In the genomic region with DNA sequence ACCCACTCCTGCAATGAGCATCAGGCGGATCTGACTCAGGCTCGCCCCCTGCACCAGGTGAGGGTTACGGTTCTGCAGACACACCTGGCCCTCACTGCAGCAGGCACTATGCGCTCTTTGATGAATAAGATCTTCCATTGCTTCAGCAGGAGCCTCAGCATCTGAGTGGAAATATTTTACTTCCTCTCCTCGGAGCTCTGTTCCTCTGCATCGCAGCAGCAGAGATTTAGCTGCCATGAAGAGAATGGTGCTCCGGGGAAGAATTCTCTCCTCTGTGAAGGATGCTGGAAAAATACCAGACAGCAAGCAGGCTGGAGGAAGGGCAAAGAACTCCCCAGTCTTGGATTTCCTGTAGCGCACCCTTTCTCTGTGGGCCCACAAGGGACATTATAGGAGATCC, we compare ENCODE assay signal across 26 mouse cellular contexts.
DNase-seq lines count a peak whose midpoint lies in the region; ATAC-seq and TF ChIP-seq lines count a peak whose summit lies in the region.
"Had no signal": no experiment of that assay in that cellular context is flagged by ENCODE, and none has a peak within 500 bp of the region (broad histone marks: within the 10 kb centered on the region; RNA-seq: fewer than 3 reads in every experiment).

No protein-coding gene starts in this region.

- H3K4me2 ChIP-seq in neural tube, embryonic 13.5 days = no peak overlapping the region
- no peak overlapping the region for H3K4me2 ChIP-seq in neural tube, embryonic 15.5 days
- H3K4me2 ChIP-seq: embryonic facial prominence, embryonic 13.5 days; limb, embryonic 13.5 days; liver, embryonic 11.5 days had no signal

- H3K4me3 ChIP-seq in cerebellum, adult 2 months (replicated peaks; ENCODE audit: insufficient read depth, low read depth, low read length) = no peak overlapping the region
- no peak overlapping the region for H3K4me3 ChIP-seq in layer of hippocampus, adult 2 months
- H3K4me3 ChIP-seq in neural tube, embryonic 13.5 days = no peak overlapping the region
- H3K4me3 ChIP-seq in neural tube, embryonic 15.5 days (replicated peaks) = no peak overlapping the region
- H3K4me3 ChIP-seq: embryonic facial prominence, embryonic 13.5 days; forebrain, embryonic 10.5 days; limb, embryonic 13.5 days had no signal

- TF ChIP-seq POLR2A in cerebellum, adult 2 months (IDR thresholded peaks at IDR 0.05; ENCODE audit: borderline replicate concordance, insufficient read depth, low read length) = no peak

- H3K4me1 ChIP-seq in cerebellum, adult 2 months (ENCODE audit: control insufficient read depth, insufficient read depth, low read length) = peaks cover 5% of the 10 kb centered on the region
- H3K4me1 ChIP-seq in neural tube, embryonic 13.5 days (replicated peaks) = peaks cover 8% of the 10 kb centered on the region
- H3K4me1 ChIP-seq in neural tube, embryonic 15.5 days = peaks cover 18% of the 10 kb centered on the region
- H3K4me1 ChIP-seq: embryonic facial prominence, embryonic 13.5 days; forebrain, embryonic 10.5 days had no signal

- H3K27me3 ChIP-seq in cerebellum, adult 2 months (ENCODE audit: control insufficient read depth, insufficient read depth, low read length) = no peaks in the 10 kb centered on the region
- no peaks in the 10 kb centered on the region for H3K27me3 ChIP-seq in neural tube, embryonic 13.5 days
- no peaks in the 10 kb centered on the region for H3K27me3 ChIP-seq in neural tube, embryonic 15.5 days (replicated peaks)
- H3K27me3 ChIP-seq: embryonic facial prominence, embryonic 13.5 days; limb, embryonic 13.5 days had no signal

- 0 out of 2 replicates have a peak overlapping the region, but pooled peaks have one; percentile 4 for H3K27ac ChIP-seq in cerebellum, adult 2 months (ENCODE audit: insufficient read depth, low read length)
- peak overlapping the region; percentile 29 for H3K27ac ChIP-seq in layer of hippocampus, adult 2 months
- peak overlapping the region; percentile 67 for H3K27ac ChIP-seq in neural tube, embryonic 13.5 days (replicated peaks)
- peak overlapping the region; percentile 80 for H3K27ac ChIP-seq in neural tube, embryonic 15.5 days (replicated peaks)
- H3K27ac ChIP-seq: embryonic facial prominence, embryonic 13.5 days; forebrain, embryonic 10.5 days; kidney, postnatal 0 days; limb, embryonic 13.5 days had no signal

- no peaks in the 10 kb centered on the region for H3K36me3 ChIP-seq in neural tube, embryonic 13.5 days
- H3K36me3 ChIP-seq in neural tube, embryonic 15.5 days = no peaks in the 10 kb centered on the region
- H3K36me3 ChIP-seq: embryonic facial prominence, embryonic 13.5 days; forebrain, embryonic 10.5 days; G1E; limb, embryonic 13.5 days had no signal

- 53% methylated on average over 8 of the region's 8 CpGs for WGBS in cerebellum, adult 2 months
- 65% methylated on average over 8 of the region's 8 CpGs for WGBS in neural tube, embryonic 13.5 days
- 51% methylated on average over 8 of the region's 8 CpGs for WGBS in neural tube, embryonic 15.5 days

- no peak overlapping the region for H3K9ac ChIP-seq in neural tube, embryonic 13.5 days
- no peak overlapping the region for H3K9ac ChIP-seq in neural tube, embryonic 15.5 days (replicated peaks)
- H3K9ac ChIP-seq: embryonic facial prominence, embryonic 13.5 days; limb, embryonic 13.5 days had no signal

- H3K9me3 ChIP-seq in neural tube, embryonic 13.5 days = no peaks in the 10 kb centered on the region
- H3K9me3 ChIP-seq in neural tube, embryonic 15.5 days (replicated peaks) = no peaks in the 10 kb centered on the region
- H3K9me3 ChIP-seq: embryonic facial prominence, embryonic 13.5 days; forebrain, embryonic 10.5 days; limb, embryonic 13.5 days had no signal

- no peak for ATAC-seq in neural tube, embryonic 13.5 days (ENCODE audit: low read depth)
- ATAC-seq in neural tube, embryonic 15.5 days (ENCODE audit: low FRiP score) = no peak
- ATAC-seq: forebrain, embryonic 16.5 days; intestine, embryonic 16.5 days had no signal

- DNase-seq in cerebellum, adult 2 months = no peak
- no peak for DNase-seq in cerebellum, adult 8-10 months
- no peak for DNase-seq in layer of hippocampus, adult 2 months (ENCODE audit: low spot score in 2 of 2)
- DNase-seq in layer of hippocampus, postnatal 14 days (ENCODE audit: low spot score in 2 of 2) = no peak
- no peak for DNase-seq in neural tube, embryonic 10.5 days (ENCODE audit: extremely low spot score, low spot score)
- no peak for DNase-seq in urinary bladder, adult 2 months (ENCODE audit: low spot score)
- DNase-seq: adrenal gland, adult 8-10 months; cerebellum, adult 11 months; cerebellum, postnatal 10 days; gastrocnemius, postnatal 14 days; heart, postnatal 14 days; kidney, adult 8-10 months; layer of hippocampus, adult 9-11 months; lung, postnatal 36 days; thymus, adult 2 months; thymus, postnatal 4 days had no signal

- no peak for TF ChIP-seq CTCF in cerebellum, adult 2 months (IDR thresholded peaks at IDR 0.05; ENCODE audit: borderline replicate concordance, insufficient read depth, low read depth, low read length)
- TF ChIP-seq CTCF in layer of hippocampus, adult 2 months (conservative IDR thresholded peaks at IDR 0.05) = no peak

Comparison
In these comparisons a context has a peak if more than half of its experiments do, and no peak if none do; other contexts are left out.
1. H3K27ac ChIP-seq: peak in every context shown above with its lines; median percentile 80 in neural tube, embryonic 15.5 days; 67 in neural tube, embryonic 13.5 days; 29 in layer of hippocampus, adult 2 months; 4 in cerebellum, adult 2 months.